Mouse (Mus musculus) cerebellum, adult (tissue): ENCODE data around the gene Sphk1.
A peak's percentile ranks its signal among the peaks of the same experiment; 100 is the strongest.

ENCODE experiments used
- ATAC-seq: cut with Nextera tagmentation; 2 replicates; pipeline ENCODE4 v1.9.2; 2017; ENCODE audit warnings: mild to moderate bottlenecking, moderate library complexity, mixed read lengths; ENCODE audit not compliant: insufficient number of reproducible peaks, low FRiP score, low TSS enrichment

The Sphk1 gene

DNA sequence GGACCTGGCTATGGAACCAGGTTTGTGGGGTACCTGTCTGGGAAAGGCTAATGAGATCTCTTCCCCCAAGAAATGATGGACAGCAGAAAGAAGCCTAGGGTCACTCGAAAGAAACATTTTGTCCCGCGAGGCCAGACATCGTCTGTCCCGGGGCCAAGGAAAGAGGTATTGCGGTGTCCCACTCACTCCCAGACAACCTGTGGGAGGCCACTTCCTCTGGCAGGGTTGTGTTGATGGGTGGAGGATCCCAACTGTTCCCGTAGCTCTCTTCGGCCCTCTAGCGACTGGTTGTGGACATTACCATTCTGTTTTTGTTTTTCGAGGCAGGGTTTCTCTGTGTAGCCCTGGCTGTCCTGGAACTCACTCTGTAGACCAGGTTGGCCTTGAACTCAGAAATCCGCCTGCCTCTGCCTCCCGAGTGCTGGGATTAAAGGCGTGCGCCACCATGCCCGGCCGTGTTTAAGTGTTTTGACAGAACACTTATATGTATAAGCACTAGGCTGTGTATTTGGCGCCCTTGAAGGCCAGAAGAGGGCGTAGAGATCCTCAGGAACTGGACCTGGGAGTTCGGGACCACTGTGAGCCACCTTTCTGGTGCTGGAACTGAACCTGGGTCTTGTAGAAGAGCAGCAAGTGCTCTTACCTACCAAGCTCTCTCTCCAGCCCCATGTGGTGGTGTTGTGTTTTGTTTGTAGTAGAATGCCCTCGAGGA, 3.6 kb downstream of the Sphk1 start:
- peak; percentile 51; the same call in 1 of the 2 replicates for ATAC-seq

DNA sequence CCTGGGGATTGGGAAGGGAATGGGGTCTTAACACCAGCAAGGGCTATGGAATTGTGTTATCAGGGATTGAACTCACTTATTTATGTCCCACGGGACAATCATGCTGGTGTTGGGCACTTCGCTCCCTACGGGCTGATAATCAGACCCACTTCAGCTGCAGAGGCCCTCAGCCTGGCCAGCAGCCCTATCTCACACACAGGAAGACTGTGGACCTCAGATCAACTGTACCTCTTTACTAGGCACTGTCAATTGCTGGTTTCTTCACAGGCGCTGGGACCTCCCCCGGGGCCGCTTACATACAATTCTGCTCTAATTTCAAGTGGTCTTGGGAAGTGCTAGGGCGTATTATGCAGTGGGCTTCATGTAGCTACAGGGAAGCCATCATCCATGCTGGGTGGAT, 6.0 kb downstream of the Sphk1 start:
- no peak for ATAC-seq

- no peak for ATAC-seq
Measured at GRCm38 (mm10) chr11:116537388-116537787, 6.7 kb downstream of the Sphk1 start.

DNA sequence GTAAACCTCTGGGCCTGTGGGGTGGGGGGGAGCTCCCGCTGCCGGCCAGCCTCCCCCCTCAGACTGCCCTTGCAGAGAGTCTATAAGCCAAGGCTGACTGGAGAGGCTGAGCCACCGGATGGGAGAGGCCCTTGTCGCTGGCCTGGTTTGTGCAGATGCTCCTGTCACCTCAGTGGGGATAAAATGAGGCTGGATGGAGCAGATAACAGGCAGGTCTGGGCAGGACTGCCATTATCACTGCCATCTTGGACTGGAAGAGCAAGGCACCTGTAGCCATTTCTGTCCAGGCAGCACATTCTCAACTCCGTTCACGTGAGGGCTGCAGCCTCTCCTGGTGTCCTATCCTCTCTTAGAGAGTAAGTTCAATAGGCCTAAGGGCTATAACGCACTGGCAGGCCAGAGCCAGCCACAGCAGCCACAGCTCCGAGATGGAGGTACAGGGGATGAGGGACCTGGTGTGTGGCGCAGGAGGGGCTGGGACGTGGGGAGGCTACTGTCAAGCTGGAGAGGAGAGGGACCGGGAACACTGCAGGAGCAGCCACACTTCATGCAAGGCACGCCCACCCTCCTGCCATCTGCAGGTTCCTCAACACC, 7.5 kb downstream of the Sphk1 start:
- no peak for ATAC-seq

GRCm38 (mm10) chr11:116541183-116541582, 10.5 kb downstream of the Sphk1 start:
- no peak for ATAC-seq

- ATAC-seq, result no peak
Measured at GRCm38 (mm10) chr11:116543110-116543509, 12.4 kb downstream of the Sphk1 start.

DNA sequence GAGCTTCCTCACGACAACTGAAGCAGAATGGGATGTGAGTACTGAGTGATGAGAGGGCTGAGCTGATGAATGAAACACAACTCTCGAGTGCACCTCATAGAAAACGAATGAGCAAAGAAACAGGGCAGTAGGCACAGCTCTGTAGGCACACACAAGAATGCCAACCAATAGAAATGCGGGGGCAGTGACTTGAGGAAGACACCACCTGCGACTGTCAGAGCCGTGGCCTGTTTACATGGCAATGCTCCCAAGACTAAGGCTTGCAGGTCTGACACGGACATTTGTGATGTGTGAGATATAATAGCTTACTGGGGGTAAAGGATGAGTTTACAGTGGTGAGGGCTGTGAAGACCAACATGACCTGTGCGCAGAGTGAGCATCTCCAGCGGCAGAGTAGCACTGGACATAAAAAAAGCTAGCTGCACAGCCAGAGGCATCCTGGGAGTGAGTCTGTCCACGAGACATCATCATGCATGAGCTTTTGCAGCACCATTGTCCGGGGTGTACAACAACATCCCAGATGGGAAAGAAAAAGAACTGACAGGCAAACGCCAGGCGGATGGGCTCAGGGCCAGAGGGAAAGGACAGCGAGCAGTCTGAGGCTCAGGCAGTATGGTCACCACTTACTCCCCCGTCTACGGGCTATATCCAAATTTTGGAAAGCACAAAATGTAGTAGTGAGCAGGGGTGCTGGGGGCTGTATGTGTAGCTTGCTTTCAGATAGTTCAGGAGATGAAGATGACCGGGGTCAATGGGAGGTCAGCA, 16.8 kb downstream of the Sphk1 start:
- no peak for ATAC-seq

GRCm38 (mm10) chr11:116548780-116549179, 18.1 kb downstream of the Sphk1 start:
- no peak for ATAC-seq

DNA sequence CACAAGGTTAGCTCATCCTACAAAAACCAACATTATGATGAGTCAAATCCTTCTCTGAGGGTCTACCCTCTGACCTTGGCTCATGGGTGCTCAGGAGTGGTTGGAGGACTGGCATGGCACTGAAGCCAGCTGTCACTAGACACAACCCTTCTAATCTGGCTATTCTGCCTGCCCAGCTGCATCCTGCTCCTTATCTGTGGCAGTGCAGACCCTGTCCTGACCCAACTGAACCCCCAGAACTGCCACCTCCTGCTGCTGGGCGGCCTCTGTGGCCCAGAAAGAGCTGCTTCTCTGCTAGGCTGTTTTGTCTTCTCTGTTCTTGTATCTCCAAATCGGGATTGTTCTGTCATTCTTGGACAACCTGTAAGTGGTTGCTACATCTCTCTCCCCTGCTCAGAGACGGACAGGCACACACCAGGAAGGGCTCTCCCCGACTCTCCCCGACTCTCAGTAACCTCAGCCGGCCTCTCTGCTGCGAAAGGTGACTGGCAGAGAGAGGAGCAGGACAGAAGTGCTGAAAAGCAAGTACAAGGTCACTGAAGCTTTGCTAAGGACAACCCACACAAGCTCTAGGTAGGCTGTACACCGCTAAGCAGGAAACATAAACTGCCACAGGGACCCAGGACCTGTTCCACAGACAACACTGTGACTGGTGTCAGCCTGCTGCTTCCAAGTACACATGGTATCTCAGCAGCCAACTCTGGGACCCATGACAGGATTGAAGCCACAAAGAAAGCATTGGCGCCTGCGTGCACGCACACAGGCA, 18.7 kb downstream of the Sphk1 start:
- no peak for ATAC-seq

- no peak for ATAC-seq
Measured at GRCm38 (mm10) chr11:116550748-116551147, 20.0 kb downstream of the Sphk1 start.

DNA sequence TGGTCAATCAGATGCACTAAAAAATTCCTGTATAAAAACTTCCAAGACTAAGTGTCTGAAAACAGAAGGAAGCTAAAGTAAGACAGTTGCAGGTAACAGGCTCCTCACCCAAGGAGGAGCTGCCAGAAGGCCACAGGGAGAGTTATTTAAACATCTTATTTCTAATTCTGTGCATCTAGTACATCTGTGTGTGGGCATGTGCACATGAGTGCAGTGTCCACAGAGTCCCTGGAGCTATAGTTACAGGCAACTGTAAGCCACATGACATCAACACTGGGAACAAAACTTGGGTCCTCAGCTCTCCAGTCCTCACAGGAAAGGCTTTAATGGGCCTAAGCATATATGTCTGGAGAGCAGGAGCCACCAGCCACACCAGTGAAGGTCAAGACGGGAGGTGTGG, 21.5 kb downstream of the Sphk1 start:
- no peak for ATAC-seq

DNA sequence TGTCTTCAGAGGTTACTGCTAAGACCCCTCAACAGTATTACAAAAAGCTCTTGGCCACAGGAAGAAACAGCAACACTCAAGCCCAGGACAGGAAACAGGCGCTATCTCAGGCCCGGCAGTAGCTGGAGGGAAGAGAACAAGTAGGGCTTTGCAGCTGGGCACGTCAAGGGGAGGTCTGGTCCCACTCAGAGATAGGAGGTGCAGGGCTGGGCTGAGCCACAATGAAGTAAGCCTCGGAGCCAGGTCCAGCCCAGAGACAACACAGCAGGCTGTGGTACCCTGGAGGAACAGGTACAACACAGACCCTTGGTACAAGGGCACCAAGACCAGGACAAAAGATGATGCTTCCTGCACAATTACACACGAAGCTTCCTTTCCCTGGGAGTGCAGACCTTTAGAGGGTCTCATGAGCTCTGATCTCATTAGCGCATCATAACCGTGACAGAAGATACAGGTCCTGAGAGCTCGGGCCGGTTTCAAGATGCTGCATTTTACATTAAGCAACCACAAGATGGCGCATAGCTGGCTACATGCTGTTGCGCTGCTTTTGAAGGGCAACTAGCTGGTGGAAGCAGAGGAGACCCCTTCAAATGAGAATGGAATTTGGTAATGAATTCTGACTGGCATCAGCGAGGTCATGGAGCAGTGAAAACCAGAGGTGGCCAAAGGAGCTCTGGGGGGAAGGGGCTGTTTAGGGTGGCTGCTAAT, 23.6 kb downstream of the Sphk1 start:
- ATAC-seq, result no peak

DNA sequence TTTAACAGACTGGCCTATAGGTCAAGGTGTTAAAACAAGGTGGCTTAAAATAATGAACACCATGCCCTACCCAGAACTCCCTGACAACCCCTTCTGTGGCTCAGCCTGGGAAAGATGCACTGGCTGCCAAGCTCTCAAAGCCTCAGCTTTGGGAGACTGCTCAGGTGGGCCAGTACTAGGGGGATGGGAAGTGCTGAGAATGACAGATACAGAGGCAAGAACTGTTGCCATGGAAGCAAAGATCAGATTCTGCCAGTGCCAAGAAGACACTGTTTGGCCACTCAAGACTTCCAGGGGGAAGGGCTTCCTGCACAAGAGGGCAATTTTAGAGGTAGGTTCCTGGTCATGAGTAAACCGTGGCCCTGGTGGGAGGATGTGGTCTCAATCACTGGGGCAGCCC, 24.8 kb downstream of the Sphk1 start:
- no peak for ATAC-seq

GRCm38 (mm10) chr11:116556308-116556707, 25.6 kb downstream of the Sphk1 start:
- no peak for ATAC-seq

- ATAC-seq, result no peak
Measured at GRCm38 (mm10) chr11:116565283-116566041, 34.7 kb downstream of the Sphk1 start.

DNA sequence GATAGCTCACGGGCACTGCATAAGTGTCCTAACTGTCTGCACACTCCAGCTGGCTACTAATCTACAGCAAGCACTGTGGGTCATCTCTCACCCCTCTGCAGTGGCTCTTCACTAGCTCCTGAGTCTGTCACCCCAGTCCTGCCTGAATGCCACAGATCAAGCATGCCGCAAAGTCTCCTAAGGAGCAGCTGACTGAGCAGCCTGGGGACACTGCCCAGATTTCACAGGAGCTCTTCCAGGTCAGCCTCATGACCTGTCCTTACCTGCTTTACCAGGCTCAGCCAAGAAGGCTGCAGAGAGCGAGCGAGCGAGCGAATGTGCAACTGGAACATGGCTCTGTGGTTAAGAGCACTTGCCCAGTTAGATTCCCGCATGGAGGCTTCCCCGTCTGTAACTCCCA, 36.8 kb downstream of the Sphk1 start:
- ATAC-seq, result no peak

DNA sequence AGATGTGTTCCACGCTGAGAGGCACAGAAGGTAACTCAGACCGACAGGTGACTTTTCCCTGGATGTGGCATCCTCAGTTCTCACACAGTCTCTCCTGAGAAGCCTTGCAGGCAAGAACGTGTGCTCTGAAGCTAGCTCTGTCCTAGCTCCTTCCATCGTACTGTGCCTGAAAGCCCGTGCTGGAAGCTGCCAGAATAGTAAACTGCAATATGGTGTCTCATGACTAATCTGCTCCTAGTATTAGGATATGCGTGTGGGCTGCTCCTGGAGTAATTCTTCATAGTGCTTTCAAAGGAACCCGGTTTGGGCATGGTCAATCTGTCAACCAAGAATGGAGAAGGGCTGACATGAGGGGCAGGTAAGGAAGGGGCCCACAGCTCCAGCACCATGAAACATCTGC, 40.1 kb downstream of the Sphk1 start:
- ATAC-seq, result no peak

DNA sequence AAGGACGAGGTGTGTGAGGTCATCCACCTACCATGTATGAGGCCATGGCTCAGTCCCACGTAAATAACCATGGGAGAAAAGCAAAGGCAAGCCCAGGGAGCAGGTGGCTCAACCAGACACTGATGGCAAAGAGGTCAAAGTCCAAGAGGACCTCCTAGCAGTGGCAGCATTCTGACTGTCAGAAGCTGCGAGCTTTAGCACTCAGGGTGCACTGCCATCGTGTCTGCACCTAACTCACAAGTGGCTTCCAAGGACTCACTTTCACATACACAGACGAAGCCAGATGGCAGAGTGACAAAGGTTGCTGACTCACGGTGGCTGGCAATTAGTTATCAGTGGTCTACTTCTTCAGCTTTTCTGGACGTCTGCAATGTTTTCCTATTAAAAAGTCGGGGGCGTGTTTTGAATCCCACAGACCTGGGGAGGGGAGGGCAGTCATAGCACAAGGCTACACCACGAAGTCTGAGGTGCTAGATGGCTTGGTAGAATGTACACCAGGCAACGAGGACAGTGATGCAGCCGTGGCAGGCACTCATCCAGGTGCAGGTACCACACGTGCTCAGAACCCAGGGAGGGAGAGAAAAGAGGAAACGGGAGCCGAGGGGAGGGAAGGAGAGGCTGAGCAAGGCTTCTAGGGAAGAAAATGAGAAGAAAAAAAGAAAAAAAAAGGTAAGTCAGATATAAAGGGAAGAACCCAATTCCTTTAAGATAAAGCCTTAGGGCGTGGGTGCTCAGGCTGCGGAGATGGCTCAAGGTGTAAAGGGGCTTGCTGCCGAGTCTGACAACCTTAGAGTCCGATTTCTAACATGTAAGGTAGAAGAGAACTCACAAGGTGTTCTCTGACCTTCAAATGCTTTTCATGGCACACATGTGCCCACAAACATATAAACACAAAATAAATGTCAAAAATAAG, 41.3 kb downstream of the Sphk1 start:
- no peak for ATAC-seq
